Mouse (Mus musculus) heart, postnatal 0 days (tissue): ENCODE results near the gene Cyp20a1. TPM values are rescaled to one million over a fixed set of nuclear protein-coding genes. Genes with fewer than 3 reads are reported as not detected.

Experiments
- ATAC-seq: fragments of 200-750 bp; cut with Nextera tagmentation; 2 replicates; pipeline ENCODE4 v1.8.0; 2017; ENCODE audit warnings: low read depth, moderate number of reproducible peaks, moderate library complexity; ENCODE audit not compliant: insufficient read depth
- DNase-seq: peaks from one replicate; pipeline ENCODE4 v3.0.0-alpha.2; 2016; ENCODE audit warnings: low spot score
- H3K27ac ChIP-seq: fragments of 300-500 bp; sonication (generic); 2 replicates; pipeline ENCODE4 v1.5.1; 2014; ENCODE audit warnings: low read depth, mild to moderate bottlenecking
- H3K27me3 ChIP-seq: fragments of 300-500 bp; sonication (generic); 2 replicates; pipeline ENCODE4 v1.6.1; 2014; ENCODE audit warnings: low read length, mixed read lengths; ENCODE audit not compliant: control insufficient read depth, insufficient read depth
- H3K36me3 ChIP-seq: fragments of 300-500 bp; sonication (generic); replicated peaks from 2 replicates; pipeline ENCODE4 v1.6.1; 2014; ENCODE audit warnings: low read length, mixed read lengths; ENCODE audit not compliant: control insufficient read depth, insufficient read depth
- H3K4me1 ChIP-seq: fragments of 300-500 bp; sonication (generic); 2 replicates; pipeline ENCODE4 v1.6.1; 2014; ENCODE audit warnings: antibody characterized with exemption; ENCODE audit not compliant: control insufficient read depth, insufficient read depth
- H3K4me2 ChIP-seq: fragments of 300-500 bp; sonication (generic); 2 replicates; pipeline ENCODE4 v1.6.1; 2014; ENCODE audit warnings: low read depth, mild to moderate bottlenecking, low read length, moderate library complexity
- H3K4me3 ChIP-seq: fragments of 300-500 bp; sonication (generic); 2 replicates; pipeline ENCODE4 v1.5.1; 2014; ENCODE audit warnings: low read depth, low read length
- H3K9ac ChIP-seq: fragments of 300-500 bp; sonication (generic); replicated peaks from 2 replicates; pipeline ENCODE4 v1.6.1; 2014; ENCODE audit warnings: low read depth, low read length, mixed read lengths
- H3K9me3 ChIP-seq: fragments of 300-500 bp; sonication (generic); replicated peaks from 2 replicates; pipeline ENCODE4 v1.6.1; 2016; ENCODE audit warnings: low read length; ENCODE audit not compliant: control insufficient read depth
- CTCF ChIP-seq: IDR thresholded peaks from 2 replicates; pipeline ENCODE4 v1.5.1; 2016; ENCODE audit warnings: antibody characterized with exemption, control low read depth, low read depth
- EP300 ChIP-seq: IDR thresholded peaks from 2 replicates; pipeline ENCODE4 v1.6.1; 2016; ENCODE audit warnings: antibody characterized with exemption, low read depth
- WGBS: fragments of 180-500 bp; shearing (Covaris S2); extraction: QIAGEN DNeasy Blood & Tissue Kit; methylation state at CpG from one replicate; pipeline ENCODE4 v1.1.7; 2014; 5-methylcytosine and 5-hydroxymethylcytosine counted together
- polyA plus RNA-seq: library from polyadenylated mRNA; unstranded; fragments of >200 nt; fragmentation: Nextera tagmentation; extraction: Ambion mirVana; gene quantifications from 2 replicates; pipeline ENCODE4 v1.2.1, GENCODE M21; 2015
- total RNA-seq: library from RNA; depleted of rRNA; stranded (reverse); fragments of >200 nt; gene quantifications from 2 replicates; pipeline ENCODE4 v1.2.3, GENCODE M21; 2014; ENCODE audit warnings: low replicate concordance

The Cyp20a1 gene
- total and polyA plus RNA-seq, 2 experiments from 2014 or later = 14.7 to 33.0 TPM

GRCm38 (mm10) chr1:60409168-60409828 lies 66.2 kb downstream of the Cyp20a1 start, which contains the start of gene Abi2:
Abi2 (plus strand) TSS chr1:60409619.
- ATAC-seq (peak; percentile 93), DNase-seq (peak; percentile 90)
- Histone ChIP-seq H3K36me3 (no peaks in the 10 kb centered on the region), H3K4me1 (peaks cover 4% of the 10 kb centered on the region; the same call in 1 of the 2 replicates), H3K4me3 (peak within 1 kb of the TSS; percentile 95), H3K27me3 (no peaks in the 10 kb centered on the region), H3K9me3 (no peaks in the 10 kb centered on the region), H3K9ac (peak within 1 kb of the TSS; percentile 93), H3K4me2 (peak within 1 kb of the TSS; percentile 86), H3K27ac (peak within 1 kb of the TSS; percentile 93)
- WGBS = under 1% methylated on average over 45 of the region's 69 CpGs
- TF ChIP-seq EP300 (no peak), CTCF (no peak)

- Histone ChIP-seq H3K4me2 (peak overlapping the region; percentile 86), H3K4me1 (peaks cover 4% of the 10 kb centered on the region; the same call in 1 of the 2 replicates), H3K27ac (peak overlapping the region; percentile 93), H3K9ac (peak overlapping the region; percentile 93), H3K9me3 (no peaks in the 10 kb centered on the region), H3K36me3 (no peaks in the 10 kb centered on the region), H3K27me3 (no peaks in the 10 kb centered on the region), H3K4me3 (peak overlapping the region; percentile 95)
- TF ChIP-seq CTCF (no peak), EP300 (no peak)
- DNase-seq (peak; percentile 16), ATAC-seq (peak; percentile 66)
- WGBS = under 1% methylated on average over 45 of the region's 54 CpGs
These were observed 67.0 kb downstream of the Cyp20a1 start for GRCm38 (mm10) chr1:60409928-60410817.

GRCm38 (mm10) chr1:60416724-60417123 lies 73.6 kb downstream of the Cyp20a1 start:
- Histone ChIP-seq H3K9ac (no peak overlapping the region), H3K9me3 (no peaks in the 10 kb centered on the region), H3K27ac (no peak overlapping the region), H3K36me3 (no peaks in the 10 kb centered on the region), H3K4me3 (no peak overlapping the region), H3K27me3 (no peaks in the 10 kb centered on the region), H3K4me2 (no peak overlapping the region), H3K4me1 (no peaks in the 10 kb centered on the region)
- DNase-seq (no peak), ATAC-seq (no peak)
- WGBS = 39% methylated on average over 3 of the region's 3 CpGs
- no peak for TF ChIP-seq EP300
- TF ChIP-seq CTCF = no peak

GRCm38 (mm10) chr1:60423882-60424281 lies 80.8 kb downstream of the Cyp20a1 start:
- Histone ChIP-seq H3K36me3 (no peaks in the 10 kb centered on the region), H3K4me2 (no peak overlapping the region), H3K9me3 (no peaks in the 10 kb centered on the region), H3K27me3 (no peaks in the 10 kb centered on the region), H3K4me3 (no peak overlapping the region), H3K4me1 (no peaks in the 10 kb centered on the region), H3K9ac (no peak overlapping the region), H3K27ac (no peak overlapping the region)
- no peak for TF ChIP-seq EP300
- TF ChIP-seq CTCF = peak; percentile 38
- WGBS = 82% methylated on average over 1 of the region's 1 CpGs
- DNase-seq (peak; percentile 33), ATAC-seq (no peak)

- DNase-seq (no peak), ATAC-seq (no peak)
- WGBS = 93% methylated on average over 2 of the region's 2 CpGs
These were observed 85.2 kb downstream of the Cyp20a1 start for GRCm38 (mm10) chr1:60428341-60428740.

More at GRCm38 (mm10) chr1:60428341-60428740, 85.2 kb downstream of the Cyp20a1 start:
- Histone ChIP-seq H3K36me3 (no peaks in the 10 kb centered on the region), H3K4me3 (no peak overlapping the region), H3K27ac (no peak overlapping the region), H3K27me3 (no peaks in the 10 kb centered on the region), H3K4me2 (no peak overlapping the region), H3K4me1 (no peaks in the 10 kb centered on the region), H3K9me3 (no peaks in the 10 kb centered on the region), H3K9ac (no peak overlapping the region)
- TF ChIP-seq CTCF = no peak
- no peak for TF ChIP-seq EP300
